Mouse (Mus musculus) liver, postnatal 0 days (tissue): ENCODE data around the gene Rnf222.

Source experiments
- CTCF ChIP-seq: sonication (generic); IDR thresholded peaks from 2 replicates; pipeline ENCODE4 v1.5.1; 2016; ENCODE audit warnings: antibody characterized with exemption, low read depth
- EP300 ChIP-seq: IDR thresholded peaks from 2 replicates; pipeline ENCODE4 v1.6.1; 2016; ENCODE audit warnings: antibody characterized with exemption, low read depth, mild to moderate bottlenecking

GRCm38 (mm10) chr11:68890625-68891024 is 2.3 kb downstream of the Rnf222 start:
- TF ChIP-seq CTCF (no peak), EP300 (no peak)
